Mouse (Mus musculus) cerebellum, adult 2 months (tissue): ENCODE measurements around the gene Jagn1. TPM values are rescaled to one million over a fixed set of nuclear protein-coding genes. Genes with fewer than 3 reads are reported as not detected.

ENCODE experiments used
- DNase-seq, 2 experiments: peaks; one replicate each; pipeline ENCODE4 v3.0.0; 2021
- H3K27ac ChIP-seq: fragments of 200-500 bp; 2 replicates; pipeline ENCODE4 v1.5.1; 2012; ENCODE audit warnings: low read length, control low read depth, inconsistent platforms; ENCODE audit not compliant: insufficient read depth
- H3K27me3 ChIP-seq: fragments of 200-500 bp; 2 replicates; pipeline ENCODE4 v1.6.1; 2012; ENCODE audit warnings: inconsistent platforms, mild to moderate bottlenecking, low read length, moderate library complexity; ENCODE audit not compliant: control insufficient read depth, insufficient read depth
- H3K4me1 ChIP-seq: fragments of 200-500 bp; 2 replicates; pipeline ENCODE4 v1.6.1; 2011; ENCODE audit warnings: low read length; ENCODE audit not compliant: control insufficient read depth, insufficient read depth
- H3K4me3 ChIP-seq: fragments of 200-500 bp; replicated peaks from 2 replicates; pipeline ENCODE3; 2011; ENCODE audit warnings: mild to moderate bottlenecking, low read depth, low read length, control low read depth; ENCODE audit not compliant: insufficient read depth
- CTCF ChIP-seq: fragments of 200-500 bp; IDR thresholded peaks from 2 replicates; pipeline ENCODE4 v1.5.1; 2011; ENCODE audit warnings: low read depth, mild to moderate bottlenecking, control low read depth, low read length, moderate library complexity, borderline replicate concordance; ENCODE audit not compliant: insufficient read depth
- POLR2A ChIP-seq: fragments of 200-500 bp; IDR thresholded peaks from 2 replicates; pipeline ENCODE4 v1.6.1; 2011; ENCODE audit warnings: low read length, control low read depth, borderline replicate concordance; ENCODE audit not compliant: insufficient read depth
- WGBS: fragments of 180-500 bp; shearing (Covaris S2); methylation state at CpG from one replicate; pipeline ENCODE4 v1.1.7; 2018; 5-methylcytosine and 5-hydroxymethylcytosine counted together
- polyA plus RNA-seq: library from polyadenylated mRNA; depleted of rRNA; stranded (reverse); fragments of >200 nt; gene quantifications from 2 replicates; pipeline ENCODE4 v1.2.3, GENCODE M21; 2012

Jagn1 gene
- polyA plus RNA-seq, 1 experiment, result 58.4 TPM

DNA sequence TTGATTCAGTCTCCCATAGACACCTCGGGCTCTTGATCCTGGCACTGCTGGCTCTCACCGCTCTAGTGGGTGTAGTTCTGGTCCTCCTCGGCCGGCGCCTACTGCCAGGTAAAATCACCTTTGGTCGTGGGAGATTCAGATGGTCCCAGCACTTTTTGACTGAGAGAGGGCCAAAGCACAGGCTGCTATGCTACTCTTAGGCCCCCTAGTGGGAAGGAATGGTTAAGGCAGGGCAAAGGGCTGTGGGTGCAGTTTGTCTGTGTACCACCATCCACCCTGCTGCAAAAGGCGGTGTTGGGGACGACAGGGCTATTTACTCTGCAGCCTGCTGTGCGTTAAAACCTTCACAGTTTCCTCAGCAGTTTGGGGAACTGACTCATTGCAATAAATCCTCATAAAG, 26.7 kb downstream of the Jagn1 start:
- WGBS, result 13% methylated on average over 9 of the region's 9 CpGs
- Histone ChIP-seq H3K27ac (no peak overlapping the region), H3K27me3 (no peaks in the 10 kb centered on the region), H3K4me1 (peaks cover 12% of the 10 kb centered on the region; the same call in 1 of the 2 replicates), H3K4me3 (peak overlapping the region; percentile 47)
- TF ChIP-seq CTCF (peak; percentile 80), POLR2A (no peak)
- peak; percentile 75 to 80 for DNase-seq

DNA sequence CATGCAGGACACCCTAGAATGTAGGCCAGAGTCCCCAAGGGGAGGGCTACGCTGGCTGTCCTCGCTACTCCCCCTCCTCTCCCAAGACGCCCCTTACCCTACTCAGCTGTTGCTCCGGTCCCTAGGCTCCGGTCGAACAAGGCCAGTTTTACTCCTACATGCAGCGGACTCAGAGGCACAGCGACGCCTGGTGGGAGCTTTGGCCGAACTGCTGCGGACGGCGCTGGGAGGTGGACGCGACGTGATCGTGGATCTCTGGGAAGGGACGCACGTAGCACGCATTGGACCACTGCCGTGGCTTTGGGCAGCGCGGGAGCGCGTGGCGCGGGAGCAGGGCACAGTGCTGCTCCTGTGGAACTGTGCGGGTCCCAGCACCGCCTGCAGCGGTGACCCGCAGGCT, 27.1 kb downstream of the Jagn1 start:
- no peak overlapping the region for H3K27ac ChIP-seq
- TF ChIP-seq POLR2A, result peak; percentile 45; the same call in 1 of the 2 replicates
- TF ChIP-seq CTCF, result peak; percentile 81

DNA sequence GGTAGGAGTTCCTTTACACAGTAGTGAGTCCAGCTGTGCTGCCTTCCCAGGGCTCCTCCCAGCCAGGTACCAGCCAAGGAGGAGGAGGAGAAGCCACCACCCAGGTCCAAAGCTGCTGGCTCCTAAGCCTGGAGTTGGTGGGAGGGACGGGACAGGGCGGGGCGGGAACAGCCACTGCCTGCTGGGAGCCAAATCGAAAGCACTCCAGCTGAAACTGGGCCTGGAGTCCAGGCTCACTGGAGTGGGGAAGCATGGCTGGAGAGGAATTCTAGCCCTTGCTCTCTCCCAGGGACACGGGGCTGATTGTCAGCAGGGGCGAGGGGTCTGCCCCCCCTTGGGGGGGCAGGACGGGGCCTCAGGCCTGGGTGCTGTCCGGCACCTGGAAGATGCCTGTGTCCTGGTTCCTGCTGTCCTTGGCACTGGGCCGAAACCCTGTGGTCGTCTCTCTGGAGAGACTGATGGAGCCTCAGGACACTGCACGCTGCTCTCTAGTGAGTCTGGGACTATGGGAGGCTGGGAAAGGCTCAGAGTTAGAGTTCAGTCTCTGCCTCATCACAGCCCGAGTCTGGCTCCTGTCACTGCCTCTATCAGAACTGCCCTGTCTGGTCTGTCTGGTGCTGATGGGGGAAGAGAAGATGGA, 29.0 kb downstream of the Jagn1 start, which contains the start of gene Il17rc:
Gene Il17rc (plus strand): TSS at position 131 of the 640 bp plus-strand sequence.
- WGBS, result 18% methylated on average over 11 of the region's 12 CpGs
- H3K27me3 ChIP-seq, result no peaks in the 10 kb centered on the region
- H3K4me3 ChIP-seq, result no peak within 1 kb of the TSS
- peaks cover 12% of the 10 kb centered on the region; the same call in 1 of the 2 replicates for H3K4me1 ChIP-seq
- no peak within 1 kb of the TSS for H3K27ac ChIP-seq
- DNase-seq, result peak in 1 of 2 experiments; percentile 30
- TF ChIP-seq CTCF, result no peak
- TF ChIP-seq POLR2A, result no peak

More for the DNA sequence above, 27.1 kb downstream of the Jagn1 start:
- Histone ChIP-seq H3K4me3 (peak overlapping the region; percentile 47), H3K27me3 (no peaks in the 10 kb centered on the region), H3K4me1 (peaks cover 12% of the 10 kb centered on the region; the same call in 1 of the 2 replicates)
- DNase-seq, result peak; percentile 77 to 84
- WGBS, result 2% methylated on average over 31 of the region's 31 CpGs

DNA sequence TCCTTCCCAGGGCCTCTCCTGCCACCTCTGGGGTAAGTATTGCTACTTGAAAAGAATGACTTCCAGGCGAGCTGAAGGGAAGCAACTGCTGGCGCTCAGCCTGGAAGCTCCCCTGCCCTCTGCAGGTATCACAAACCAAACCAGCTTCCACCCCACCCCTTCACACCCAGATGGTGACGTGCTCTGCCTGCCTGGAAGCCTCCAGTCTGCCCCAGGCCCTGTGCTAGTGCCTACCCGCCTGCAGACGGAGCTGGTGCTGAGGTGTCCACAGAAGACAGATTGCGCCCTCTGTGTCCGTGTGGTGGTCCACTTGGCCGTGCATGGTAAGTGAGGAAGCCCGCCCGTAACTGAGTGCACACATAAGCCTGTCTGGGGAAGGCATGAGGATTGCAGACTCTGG, 29.7 kb downstream of the Jagn1 start:
- Histone ChIP-seq H3K27ac (no peak overlapping the region), H3K4me1 (peaks cover 12% of the 10 kb centered on the region; the same call in 1 of the 2 replicates), H3K4me3 (no peak overlapping the region), H3K27me3 (no peaks in the 10 kb centered on the region)
- DNase-seq, result no peak
- no peak for TF ChIP-seq POLR2A
- TF ChIP-seq CTCF, result no peak
- WGBS, result 86% methylated on average over 10 of the region's 10 CpGs

DNA sequence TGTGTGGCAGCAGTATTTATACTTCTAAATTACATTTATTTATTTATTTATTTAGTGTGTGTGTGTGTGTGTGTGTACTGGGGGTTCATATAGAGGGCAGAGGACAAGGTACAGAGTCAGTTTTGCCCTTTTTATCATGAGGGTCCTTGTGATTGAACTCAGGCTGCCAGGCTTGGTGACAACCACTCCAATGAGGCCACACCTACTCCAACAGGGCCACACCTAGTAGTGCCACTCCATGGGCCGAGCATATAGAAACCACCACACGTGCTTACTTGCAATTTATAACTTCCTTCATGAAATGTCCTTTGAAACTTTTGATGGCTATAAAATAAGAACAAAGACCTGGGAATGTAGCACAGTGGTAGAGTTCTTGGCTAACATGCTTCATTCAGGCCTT, 30.9 kb downstream of the Jagn1 start:
- 93% methylated on average over 2 of the region's 2 CpGs for WGBS
- Histone ChIP-seq H3K4me1 (peaks cover 12% of the 10 kb centered on the region; the same call in 1 of the 2 replicates), H3K27me3 (no peaks in the 10 kb centered on the region), H3K4me3 (no peak overlapping the region), H3K27ac (no peak overlapping the region)
- TF ChIP-seq POLR2A (no peak), CTCF (no peak)
- no peak for DNase-seq

DNA sequence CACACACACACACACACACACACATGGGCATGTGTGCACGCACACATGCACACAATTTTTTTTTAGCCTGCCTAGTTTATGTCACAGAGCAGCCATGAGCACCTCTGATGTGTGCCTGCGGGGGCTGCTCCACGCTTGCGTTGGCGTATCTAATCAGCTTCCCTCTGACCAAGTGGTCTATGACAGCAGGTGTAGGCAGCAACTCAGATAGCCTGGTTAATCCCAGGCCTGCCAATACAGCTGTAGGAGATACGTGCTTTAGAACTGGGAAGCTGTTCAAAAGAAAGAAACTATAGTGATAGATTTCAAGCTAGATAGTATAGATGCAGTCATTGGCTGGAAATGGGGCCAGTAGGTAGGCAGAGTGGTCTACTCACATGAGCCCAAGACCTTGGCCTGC, 31.3 kb downstream of the Jagn1 start:
- 86% methylated on average over 6 of the region's 6 CpGs for WGBS
- TF ChIP-seq POLR2A (no peak), CTCF (no peak)
- H3K27ac ChIP-seq, result no peak overlapping the region
- no peak overlapping the region for H3K4me3 ChIP-seq
- no peak for DNase-seq
- H3K4me1 ChIP-seq, result peaks cover 12% of the 10 kb centered on the region; the same call in 1 of the 2 replicates
- H3K27me3 ChIP-seq, result no peaks in the 10 kb centered on the region

DNA sequence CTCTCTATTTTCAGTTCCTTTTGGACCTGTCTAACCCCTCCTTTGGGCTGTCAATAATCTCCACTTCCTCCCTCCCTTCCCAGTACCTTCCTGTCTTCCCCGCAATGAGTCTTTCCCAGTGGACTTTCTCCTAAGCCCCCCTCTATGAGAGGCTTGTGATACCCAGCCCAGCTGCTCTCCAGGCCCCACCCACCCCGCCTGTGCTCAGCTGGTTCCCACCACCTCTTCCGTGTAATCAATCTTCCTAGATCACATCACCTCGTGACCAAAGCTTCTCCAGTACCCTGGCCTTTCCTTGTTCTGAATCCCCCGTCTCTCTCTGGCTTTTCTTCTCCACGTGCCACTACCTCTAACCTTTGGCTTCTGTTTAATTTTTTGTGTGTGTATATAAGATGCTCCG, 35.0 kb downstream of the Jagn1 start:
- 56% methylated on average over 7 of the region's 7 CpGs for WGBS
- peaks cover 10% of the 10 kb centered on the region for H3K4me1 ChIP-seq
- H3K4me3 ChIP-seq, result no peak overlapping the region
- DNase-seq, result no peak
- H3K27ac ChIP-seq, result no peak overlapping the region
- H3K27me3 ChIP-seq, result no peaks in the 10 kb centered on the region
- TF ChIP-seq CTCF (no peak), POLR2A (no peak)

DNA sequence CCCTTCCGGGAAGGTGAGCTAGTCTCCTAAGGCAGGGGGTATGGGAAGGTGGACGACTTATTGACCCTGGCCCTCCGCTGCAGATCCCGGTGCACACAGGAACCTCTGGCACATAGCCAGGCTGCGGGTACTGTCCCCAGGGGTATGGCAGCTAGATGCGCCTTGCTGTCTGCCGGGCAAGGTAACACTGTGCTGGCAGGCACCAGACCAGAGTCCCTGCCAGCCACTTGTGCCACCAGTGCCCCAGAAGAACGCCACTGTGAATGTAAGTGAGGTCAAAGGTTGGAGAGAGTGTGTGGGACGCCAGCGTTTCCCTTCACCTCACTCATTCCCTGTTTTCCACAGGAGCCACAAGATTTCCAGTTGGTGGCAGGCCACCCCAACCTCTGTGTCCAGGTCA, 36.5 kb downstream of the Jagn1 start:
- Histone ChIP-seq H3K27me3 (no peaks in the 10 kb centered on the region), H3K27ac (no peak overlapping the region), H3K4me3 (no peak overlapping the region), H3K4me1 (peaks cover 10% of the 10 kb centered on the region)
- no peak for DNase-seq
- 54% methylated on average over 10 of the region's 10 CpGs for WGBS
- TF ChIP-seq CTCF, result no peak
- no peak for TF ChIP-seq POLR2A
